Mouse (Mus musculus): ENCODE data around the gene Rrm2. TPM values are rescaled to one million over a fixed set of nuclear protein-coding genes. Genes with fewer than 3 reads are reported as not detected.
"Not testable (repeated sequence)": the region's sequence is repeated elsewhere in the genome, so short reads cannot be mapped to it uniquely, and the experiment has no call there.

Gene Rrm2
- polyA plus RNA-seq (2012; rRNA removed): 2.0 and 2.2 TPM in 2 replicates

GRCm38 (mm10) chr12:24707954-24708823 is at the start of gene Rrm2:
Gene Rrm2 (plus strand): TSS chr12:24708241.
- peak; percentile 64 to 92 for DNase-seq (ENCODE audit: extremely low spot score in 1 of 2, low spot score in 1 of 2)

GRCm38 (mm10) chr12:24658998-24659397 is 49.0 kb upstream of the Rrm2 start:
- DNase-seq (ENCODE audit: extremely low spot score in 1 of 2, low spot score in 1 of 2): no peak

GRCm38 (mm10) chr12:24659923-24660322 is 48.1 kb upstream of the Rrm2 start:
- DNase-seq (ENCODE audit: extremely low spot score in 1 of 2, low spot score in 1 of 2): no peak

GRCm38 (mm10) chr12:24661100-24661499 is 46.9 kb upstream of the Rrm2 start:
- no peak for DNase-seq (ENCODE audit: extremely low spot score in 1 of 2, low spot score in 1 of 2)

- no peak for DNase-seq (ENCODE audit: extremely low spot score in 1 of 2, low spot score in 1 of 2)
These were observed 45.9 kb upstream of the Rrm2 start for GRCm38 (mm10) chr12:24662131-24662530.

- peak in 1 of 2 experiments; percentile 54 for DNase-seq (ENCODE audit: extremely low spot score in 1 of 2, low spot score in 1 of 2)
These were observed 27.9 kb upstream of the Rrm2 start for GRCm38 (mm10) chr12:24680096-24680491.

GRCm38 (mm10) chr12:24680492-24681285 is 27.4 kb upstream of the Rrm2 start:
- DNase-seq (ENCODE audit: extremely low spot score in 1 of 2, low spot score in 1 of 2): peak in 1 of 2 experiments; percentile 20

GRCm38 (mm10) chr12:24681286-24682023 is 26.6 kb upstream of the Rrm2 start, which contains the start of gene Cys1:
Gene Cys1 (minus strand): TSS chr12:24681813.
- no peak for DNase-seq (ENCODE audit: extremely low spot score in 1 of 2, low spot score in 1 of 2)

- peak; percentile 52 to 67 for DNase-seq (ENCODE audit: extremely low spot score in 1 of 2, low spot score in 1 of 2)
These were observed 25.5 kb upstream of the Rrm2 start for GRCm38 (mm10) chr12:24682563-24682962.

GRCm38 (mm10) chr12:24683461-24683860 is 24.6 kb upstream of the Rrm2 start:
- DNase-seq (ENCODE audit: extremely low spot score in 1 of 2, low spot score in 1 of 2): no peak

GRCm38 (mm10) chr12:24686038-24686695 is 21.9 kb upstream of the Rrm2 start:
- no peak for DNase-seq (ENCODE audit: extremely low spot score in 1 of 2, low spot score in 1 of 2)

GRCm38 (mm10) chr12:24686696-24687346 is 21.2 kb upstream of the Rrm2 start:
- DNase-seq (ENCODE audit: extremely low spot score in 1 of 2, low spot score in 1 of 2): no peak

- DNase-seq (ENCODE audit: extremely low spot score in 1 of 2, low spot score in 1 of 2): no peak
These were observed 17.7 kb upstream of the Rrm2 start for GRCm38 (mm10) chr12:24690351-24690750.

GRCm38 (mm10) chr12:24696500-24697483 is 11.2 kb upstream of the Rrm2 start:
- peak; percentile 69 to 95 for DNase-seq (ENCODE audit: extremely low spot score in 1 of 2, low spot score in 1 of 2)

- no peak for DNase-seq (ENCODE audit: extremely low spot score in 1 of 2, low spot score in 1 of 2)
These were observed 10.4 kb upstream of the Rrm2 start for GRCm38 (mm10) chr12:24697484-24698204.

- DNase-seq (ENCODE audit: extremely low spot score in 1 of 2, low spot score in 1 of 2): no peak
These were observed 9.5 kb upstream of the Rrm2 start for GRCm38 (mm10) chr12:24698514-24698913.

GRCm38 (mm10) chr12:24699578-24699977 is 8.5 kb upstream of the Rrm2 start:
- DNase-seq (ENCODE audit: extremely low spot score in 1 of 2, low spot score in 1 of 2): no peak

GRCm38 (mm10) chr12:24701621-24702020 is 6.4 kb upstream of the Rrm2 start:
- DNase-seq (ENCODE audit: extremely low spot score in 1 of 2, low spot score in 1 of 2): not testable (repeated sequence)

Measured in frontal cortex, adult 2 months (tissue).